Mouse (Mus musculus): ENCODE results near the gene Rtl8a. TPM values are rescaled to one million over a fixed set of nuclear protein-coding genes. Genes with fewer than 3 reads are reported as not detected.
"Not testable (repeated sequence)": the region's sequence is repeated elsewhere in the genome, so short reads cannot be mapped to it uniquely, and the experiment has no call there.

Rtl8a gene
- not detected in 2 replicates for total RNA-seq (2012; rRNA removed)
- not detected for polyA plus RNA-seq (2012; ENCODE audit: insufficient read depth in 1 of 2, insufficient read length in 2 of 2, low read depth in 1 of 2, low replicate concordance in 2 of 2, missing spikeins in 1 of 2)

- not testable (repeated sequence) for DNase-seq (ENCODE audit: low read depth, low spot score); H3K4me1 ChIP-seq (ENCODE audit: control insufficient read depth in 1 of 2, insufficient read depth in 2 of 2, low read length in 2 of 2); H3K27ac ChIP-seq (ENCODE audit: control insufficient read depth, low read depth, low read length); H3K36me3 ChIP-seq (ENCODE audit: control insufficient read depth in 1 of 2, insufficient read depth in 2 of 2, low read length in 2 of 2); H3K9ac ChIP-seq (ENCODE audit: control insufficient read depth, low read depth, low read length, poor library complexity, severe bottlenecking); H3K9me3 ChIP-seq (replicated peaks; ENCODE audit: insufficient read depth, low read length); H3K4me3 ChIP-seq (ENCODE audit: control insufficient read depth in 1 of 2, insufficient read depth in 1 of 2, low read depth in 2 of 2, low read length in 2 of 2); H3K27me3 ChIP-seq (ENCODE audit: control insufficient read depth in 1 of 2, insufficient read depth in 2 of 2, low read length in 2 of 2); H3K79me2 ChIP-seq (ENCODE audit: control insufficient read depth, insufficient read depth, low read length, poor library complexity)
These were observed at the start of gene Rtl8a for GRCm38 (mm10) chrX:53642980-53643961. TSS of gene Rtl8a (minus strand) at chrX:53643682.

DNA sequence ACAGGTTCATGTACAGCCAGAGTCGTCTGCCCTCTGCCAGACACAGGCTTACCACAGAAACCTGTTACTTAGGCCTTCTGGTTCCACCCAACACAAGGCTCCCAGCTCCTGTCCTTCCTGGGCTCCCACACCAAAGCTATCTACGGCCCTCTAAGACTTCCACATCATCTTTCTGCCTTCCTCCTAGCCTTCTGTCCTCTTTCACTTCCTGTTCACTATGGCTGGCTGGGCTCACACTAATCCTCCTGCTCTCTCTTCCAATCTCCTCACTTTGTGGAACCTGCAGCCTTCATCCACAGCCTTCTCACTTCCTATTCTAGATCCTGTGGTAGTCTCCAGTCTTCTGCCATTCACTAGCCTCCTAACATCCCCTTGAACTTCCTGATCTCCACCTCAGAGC is 49.7 kb upstream of the Rtl8a start:
- H3K27ac ChIP-seq (ENCODE audit: control insufficient read depth, low read depth, low read length) = no peak overlapping the region
- no peak for DNase-seq (ENCODE audit: low read depth, low spot score)
- H3K9me3 ChIP-seq (replicated peaks; ENCODE audit: insufficient read depth, low read length) = no peaks in the 10 kb centered on the region
- no peak for TF ChIP-seq SMC3 (IDR thresholded peaks at IDR 0.05; ENCODE audit: low read depth, low read length)
- no peak for TF ChIP-seq USF1 (IDR thresholded peaks at IDR 0.05; ENCODE audit: low read depth, low read length)
- TF ChIP-seq EP300 (IDR thresholded peaks at IDR 0.05; ENCODE audit: low read depth in 1 of 2, low read length in 2 of 2) = no peak
- TF ChIP-seq ETS1 (IDR thresholded peaks at IDR 0.05; ENCODE audit: low read depth, low read length) = no peak
- no peaks in the 10 kb centered on the region for H3K79me2 ChIP-seq (ENCODE audit: control insufficient read depth, insufficient read depth, low read length, poor library complexity)
- H3K4me1 ChIP-seq (ENCODE audit: control insufficient read depth in 1 of 2, insufficient read depth in 2 of 2, low read length in 2 of 2) = no peaks in the 10 kb centered on the region
- no peak overlapping the region for H3K9ac ChIP-seq (ENCODE audit: control insufficient read depth, low read depth, low read length, poor library complexity, severe bottlenecking)
- no peaks in the 10 kb centered on the region for H3K27me3 ChIP-seq (ENCODE audit: control insufficient read depth in 1 of 2, insufficient read depth in 2 of 2, low read length in 2 of 2)
- no peaks in the 10 kb centered on the region for H3K36me3 ChIP-seq (ENCODE audit: control insufficient read depth in 1 of 2, insufficient read depth in 2 of 2, low read length in 2 of 2)
- H3K4me3 ChIP-seq (ENCODE audit: control insufficient read depth in 1 of 2, insufficient read depth in 1 of 2, low read depth in 2 of 2, low read length in 2 of 2) = no peak overlapping the region

GRCm38 (mm10) chrX:53692065-53692464 is 48.6 kb upstream of the Rtl8a start:
- H3K9ac ChIP-seq (ENCODE audit: control insufficient read depth, low read depth, low read length, poor library complexity, severe bottlenecking) = no peak overlapping the region
- no peaks in the 10 kb centered on the region for H3K79me2 ChIP-seq (ENCODE audit: control insufficient read depth, insufficient read depth, low read length, poor library complexity)
- no peaks in the 10 kb centered on the region for H3K27me3 ChIP-seq (ENCODE audit: control insufficient read depth in 1 of 2, insufficient read depth in 2 of 2, low read length in 2 of 2)

GRCm38 (mm10) chrX:53684676-53685075 is 41.2 kb upstream of the Rtl8a start:
- not testable (repeated sequence) for H3K4me3 ChIP-seq (ENCODE audit: control insufficient read depth in 1 of 2, insufficient read depth in 1 of 2, low read depth in 2 of 2, low read length in 2 of 2); DNase-seq (ENCODE audit: low read depth, low spot score); H3K27ac ChIP-seq (ENCODE audit: control insufficient read depth, low read depth, low read length); H3K79me2 ChIP-seq (ENCODE audit: control insufficient read depth, insufficient read depth, low read length, poor library complexity); H3K9ac ChIP-seq (ENCODE audit: control insufficient read depth, low read depth, low read length, poor library complexity, severe bottlenecking); H3K9me3 ChIP-seq (replicated peaks; ENCODE audit: insufficient read depth, low read length); H3K36me3 ChIP-seq (ENCODE audit: control insufficient read depth in 1 of 2, insufficient read depth in 2 of 2, low read length in 2 of 2); H3K4me1 ChIP-seq (ENCODE audit: control insufficient read depth in 1 of 2, insufficient read depth in 2 of 2, low read length in 2 of 2); H3K27me3 ChIP-seq (ENCODE audit: control insufficient read depth in 1 of 2, insufficient read depth in 2 of 2, low read length in 2 of 2)

More at GRCm38 (mm10) chrX:53692065-53692464, 48.6 kb upstream of the Rtl8a start:
- H3K4me3 ChIP-seq (ENCODE audit: control insufficient read depth in 1 of 2, insufficient read depth in 1 of 2, low read depth in 2 of 2, low read length in 2 of 2) = no peak overlapping the region
- no peaks in the 10 kb centered on the region for H3K9me3 ChIP-seq (replicated peaks; ENCODE audit: insufficient read depth, low read length)
- H3K36me3 ChIP-seq (ENCODE audit: control insufficient read depth in 1 of 2, insufficient read depth in 2 of 2, low read length in 2 of 2) = no peaks in the 10 kb centered on the region
- H3K27ac ChIP-seq (ENCODE audit: control insufficient read depth, low read depth, low read length) = no peak overlapping the region
- no peak for DNase-seq (ENCODE audit: low read depth, low spot score)
- TF ChIP-seq MEF2A (IDR thresholded peaks at IDR 0.05; ENCODE audit: extremely low read depth, insufficient replicate concordance, low read depth, low read length, poor library complexity, severe bottlenecking) (no peak), JUND (IDR thresholded peaks at IDR 0.05; ENCODE audit: low read depth, low read length) (no peak), POLR2AphosphoS5 (IDR thresholded peaks at IDR 0.05; ENCODE audit: borderline replicate concordance, low read depth, low read length) (no peak), ZNF384 (IDR thresholded peaks at IDR 0.05; ENCODE audit: low read depth, low read length) (no peak), NRF1 (IDR thresholded peaks at IDR 0.05; ENCODE audit: insufficient read depth, low read depth, low read length, poor library complexity, severe bottlenecking) (no peak), HCFC1 (IDR thresholded peaks at IDR 0.05; ENCODE audit: low read depth, low read length) (no peak), CHD1 (IDR thresholded peaks at IDR 0.05; ENCODE audit: low read depth, low read length) (no peak), GATA1 (IDR thresholded peaks at IDR 0.05; ENCODE audit: low read depth, low read length) (no peak), NELFE (IDR thresholded peaks at IDR 0.05; ENCODE audit: low read depth, low read length) (no peak), USF1 (IDR thresholded peaks at IDR 0.05; ENCODE audit: low read depth, low read length) (no peak), MAX (IDR thresholded peaks at IDR 0.05; ENCODE audit: low read length) (no peak), USF2 (IDR thresholded peaks at IDR 0.05; ENCODE audit: borderline replicate concordance in 1 of 2, insufficient read depth in 1 of 2, low read depth in 1 of 2, low read length in 2 of 2) (no peak), GABPA (IDR thresholded peaks at IDR 0.05; ENCODE audit: low read depth, low read length) (no peak), RAD21 (IDR thresholded peaks at IDR 0.05; ENCODE audit: low read depth, low read length) (no peak), ZKSCAN1 (IDR thresholded peaks at IDR 0.05; ENCODE audit: low read depth, low read length) (no peak), BHLHE40 (IDR thresholded peaks at IDR 0.05; ENCODE audit: borderline replicate concordance, low read depth, low read length) (no peak), UBTF (IDR thresholded peaks at IDR 0.05; ENCODE audit: borderline replicate concordance, insufficient read depth, low read depth, low read length) (no peak)
- H3K4me1 ChIP-seq (ENCODE audit: control insufficient read depth in 1 of 2, insufficient read depth in 2 of 2, low read length in 2 of 2) = no peaks in the 10 kb centered on the region

All from MEL (cell line).